Mouse (Mus musculus) hindlimb bud, embryonic 11.5 days (tissue): ENCODE data around the gene Gm4763.
"Not testable (repeated sequence)": the region's sequence is repeated elsewhere in the genome, so short reads cannot be mapped to it uniquely, and the experiment has no call there.

Source experiments
- DNase-seq: peaks from one replicate; pipeline ENCODE4 v3.0.0-alpha.2; 2012; ENCODE audit warnings: low read depth, low spot score; ENCODE audit errors: extremely low spot score

Gene Gm4763

GRCm38 (mm10) chr7:24726808-24727207, at the start of gene Gm4763:
Gm4763 (minus strand) TSS chr7:24726908.
- DNase-seq: not testable (repeated sequence)

- no peak for DNase-seq
These were observed 49.4 kb upstream of the Gm4763 start for GRCm38 (mm10) chr7:24776145-24776544.

GRCm38 (mm10) chr7:24773942-24774535, 47.3 kb upstream of the Gm4763 start:
- DNase-seq: no peak

GRCm38 (mm10) chr7:24771361-24771760, 44.7 kb upstream of the Gm4763 start:
- no peak for DNase-seq

- no peak for DNase-seq
These were observed 35.9 kb upstream of the Gm4763 start for GRCm38 (mm10) chr7:24762574-24762973.

- no peak for DNase-seq
These were observed 34.5 kb upstream of the Gm4763 start for GRCm38 (mm10) chr7:24761161-24761560.

GRCm38 (mm10) chr7:24760211-24760610, 33.5 kb upstream of the Gm4763 start, which contains the start of gene Cd177:
Cd177 (minus strand) TSS chr7:24760311.
- no peak for DNase-seq

GRCm38 (mm10) chr7:24758520-24758919, 31.8 kb upstream of the Gm4763 start:
- no peak for DNase-seq

- no peak for DNase-seq
These were observed 26.8 kb upstream of the Gm4763 start for GRCm38 (mm10) chr7:24753476-24753875.

GRCm38 (mm10) chr7:24751610-24752009, 24.9 kb upstream of the Gm4763 start:
- DNase-seq: no peak

- no peak for DNase-seq
These were observed 24.0 kb upstream of the Gm4763 start for GRCm38 (mm10) chr7:24750695-24751094.

GRCm38 (mm10) chr7:24735970-24736670, 9.4 kb upstream of the Gm4763 start:
- DNase-seq: no peak

- DNase-seq: no peak
These were observed 11.7 kb downstream of the Gm4763 start for GRCm38 (mm10) chr7:24715039-24715438.

GRCm38 (mm10) chr7:24708832-24709292, 17.8 kb downstream of the Gm4763 start, which contains the start of gene BC049730:
BC049730 (plus strand) TSS chr7:24709242.
- no peak for DNase-seq

- not testable (repeated sequence) for DNase-seq
These were observed 23.9 kb downstream of the Gm4763 start for GRCm38 (mm10) chr7:24702841-24703240.

- not testable (repeated sequence) for DNase-seq
These were observed 28.8 kb downstream of the Gm4763 start for GRCm38 (mm10) chr7:24697891-24698290.

GRCm38 (mm10) chr7:24692693-24693092, 34.0 kb downstream of the Gm4763 start:
- not testable (repeated sequence) for DNase-seq

GRCm38 (mm10) chr7:24687519-24687918, 39.2 kb downstream of the Gm4763 start:
- not testable (repeated sequence) for DNase-seq

- not testable (repeated sequence) for DNase-seq
These were observed 42.6 kb downstream of the Gm4763 start for GRCm38 (mm10) chr7:24684121-24684520.

GRCm38 (mm10) chr7:24676575-24676974, 50.1 kb downstream of the Gm4763 start, which contains the start of gene Tex101:
Tex101 (minus strand) TSS chr7:24676675.
- no peak for DNase-seq

GRCm38 (mm10) chr7:24671944-24672439, 54.7 kb downstream of the Gm4763 start:
- no peak for DNase-seq
